Mouse (Mus musculus): Measurements from ENCODE around the gene Pctp.

DNA sequence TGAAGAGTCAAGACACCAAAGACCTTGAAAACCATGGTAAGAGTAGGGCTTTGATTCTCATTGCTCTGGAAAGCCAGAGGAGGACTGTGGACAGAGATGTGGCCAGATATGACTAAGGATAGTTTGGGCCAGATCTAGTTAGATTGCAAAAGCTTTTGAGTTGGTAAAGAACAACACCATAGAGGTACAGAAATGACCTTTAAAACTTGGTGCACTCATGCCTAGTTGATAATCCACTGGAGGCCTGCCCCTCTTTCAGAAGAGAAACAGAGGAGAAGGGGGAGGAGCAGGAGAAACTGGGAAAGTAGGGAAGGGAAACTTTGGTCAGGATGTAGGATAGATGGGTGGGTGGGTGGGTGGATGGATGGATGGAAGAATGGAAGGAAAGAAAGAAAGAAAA, 11.0 kb downstream of the Pctp start:
- no peak for TF ChIP-seq CTCF (IDR thresholded peaks at IDR 0.05; ENCODE audit: low read depth, low read length)
- TF ChIP-seq POLR2A (IDR thresholded peaks at IDR 0.05; ENCODE audit: extremely low read depth, insufficient read depth, low read length), result no peak
